Mouse (Mus musculus): ENCODE measurements around the gene Vmn1r80.
"Not testable (repeated sequence)": the region's sequence is repeated elsewhere in the genome, so short reads cannot be mapped to it uniquely, and the experiment has no call there.

Vmn1r80 gene

GRCm38 (mm10) chr7:12188986-12189385, at the start of gene Vmn1r80:
TSS of gene Vmn1r80 (plus strand) at chr7:12189286.
- no peak for DNase-seq

DNA sequence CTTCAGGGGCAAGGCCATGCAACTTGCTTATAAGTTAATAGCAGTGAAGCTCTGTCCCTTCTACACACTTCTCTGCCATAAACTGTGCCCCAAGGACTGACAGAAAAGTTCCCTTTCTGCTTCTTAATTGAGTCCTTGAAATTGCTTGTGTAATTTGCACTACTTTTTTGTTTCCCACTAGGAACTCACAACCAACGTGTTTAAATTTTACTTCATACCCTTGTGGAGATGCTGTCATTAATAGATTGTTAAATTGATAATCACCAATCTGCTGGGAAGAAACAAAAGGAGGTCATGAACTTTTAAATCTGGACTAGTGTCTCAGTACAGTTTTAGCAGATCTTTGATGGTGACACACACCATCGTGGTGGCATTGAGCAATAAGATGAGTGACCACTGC, 39.1 kb upstream of the Vmn1r80 start, which contains the start of gene Vmn1r78:
TSS of gene Vmn1r78 (plus strand) at position 301 of the 400 bp plus-strand sequence.
- DNase-seq = no peak

GRCm38 (mm10) chr7:12156463-12156862, 32.6 kb upstream of the Vmn1r80 start:
- DNase-seq = not testable (repeated sequence)

DNA sequence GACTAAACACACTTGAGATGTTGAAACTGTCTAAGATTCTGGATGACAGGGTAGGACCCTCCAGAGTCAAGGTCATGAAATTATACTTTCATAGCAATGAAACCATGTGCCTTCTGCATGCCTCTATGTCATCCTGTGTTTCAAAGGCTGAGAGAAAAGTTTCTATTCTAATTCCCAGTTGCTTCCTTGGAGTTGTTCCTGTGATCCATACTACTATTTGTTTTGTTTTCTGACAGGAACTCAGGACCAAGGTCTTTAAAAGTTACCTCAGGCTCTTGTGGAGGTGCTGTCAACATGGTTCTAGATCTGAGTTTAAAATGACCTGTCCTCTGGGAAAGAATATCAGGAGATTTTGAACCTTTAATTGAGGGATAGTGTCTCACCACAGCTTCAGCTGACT, 18.1 kb upstream of the Vmn1r80 start, which contains the start of gene Vmn1r79:
TSS of gene Vmn1r79 (plus strand) at position 301 of the 400 bp plus-strand sequence.
- DNase-seq = not testable (repeated sequence)

DNA sequence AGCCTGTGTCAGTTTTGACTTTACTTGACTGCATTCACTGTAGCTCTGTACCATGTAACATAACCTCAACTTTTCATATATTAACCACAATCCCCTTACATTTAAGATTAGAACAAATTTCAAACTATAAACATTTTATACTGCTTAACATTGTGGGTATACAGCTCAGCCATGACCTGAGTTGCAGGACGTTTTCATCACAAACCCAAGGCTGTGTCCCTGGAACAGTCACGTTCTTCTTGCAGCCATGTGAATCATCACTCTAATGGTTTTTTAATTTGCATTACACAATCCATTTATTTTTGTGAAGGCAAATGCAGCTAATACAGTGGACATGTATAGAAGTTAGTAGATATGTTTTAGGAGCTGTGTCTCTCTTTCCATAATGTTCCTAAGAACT, 16.2 kb upstream of the Vmn1r80 start:
- DNase-seq = not testable (repeated sequence)

DNA sequence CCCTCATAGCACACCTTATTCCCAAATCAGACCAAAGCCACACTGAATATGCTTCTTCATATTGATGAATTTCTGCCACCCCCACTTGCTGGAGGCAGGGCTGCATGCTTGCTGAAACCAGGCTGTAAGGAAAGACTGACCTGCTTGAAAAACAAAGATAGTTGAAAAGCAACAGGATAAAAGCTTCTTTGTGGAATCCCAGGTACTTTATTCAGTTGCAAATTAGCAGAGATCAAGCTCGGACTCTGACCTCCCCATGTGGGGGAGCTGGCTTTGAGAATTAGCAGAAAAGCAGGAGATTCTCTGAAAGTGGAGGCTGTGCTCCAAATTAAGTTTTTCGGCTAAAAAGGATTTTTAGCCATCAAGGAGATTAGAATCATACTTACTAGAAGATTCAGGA, 15.1 kb downstream of the Vmn1r80 start:
- DNase-seq = no peak
